15 mouse cellular contexts compared by ENCODE assay signal in genomic region chr10:40632087-40632486, GRCm38 (mm10). TPM values are rescaled to one million over a fixed set of nuclear protein-coding genes. Genes with fewer than 3 reads are reported as not detected.
"Had no signal": no experiment of that assay in that cellular context is flagged by ENCODE, and none has a peak within 500 bp of the region (broad histone marks: within the 10 kb centered on the region; RNA-seq: fewer than 3 reads in every experiment).

No protein-coding gene starts in this region.

- H3K4me3 ChIP-seq: limb, embryonic 12.5 days; limb, embryonic 15.5 days; megakaryocyte, embryonic 14.5 days; midbrain, embryonic 10.5 days had no signal

- H3K27ac ChIP-seq: kidney, postnatal 0 days; limb, embryonic 12.5 days; limb, embryonic 15.5 days; liver, embryonic 14.5 days; midbrain, embryonic 10.5 days had no signal

- DNase-seq: kidney, postnatal 25 days; left cerebral cortex, postnatal 4 days; liver, postnatal 0 days; lung, embryonic 14.5 days; midbrain, embryonic 14.5 days; thymus, adult 18-20 months; thymus, postnatal 36 days had no signal

- H3K4me1 ChIP-seq: limb, embryonic 15.5 days; megakaryocyte, embryonic 14.5 days had no signal

- ATAC-seq: liver, postnatal 0 days; lung, postnatal 0 days had no signal

- H3K9me3 ChIP-seq: limb, embryonic 12.5 days; limb, embryonic 15.5 days; midbrain, embryonic 10.5 days had no signal

- H3K27me3 ChIP-seq: limb, embryonic 12.5 days; limb, embryonic 15.5 days had no signal

- H3K36me3 ChIP-seq: limb, embryonic 12.5 days; limb, embryonic 15.5 days; midbrain, embryonic 10.5 days had no signal

- H3K4me2 ChIP-seq: limb, embryonic 12.5 days; limb, embryonic 15.5 days; liver, embryonic 11.5 days; lung, embryonic 14.5 days had no signal

- H3K9ac ChIP-seq: limb, embryonic 12.5 days; limb, embryonic 15.5 days; liver, embryonic 14.5 days; liver, postnatal 0 days; lung, embryonic 14.5 days had no signal

RNA-seq across cellular contexts. Expression of gene Ddo, which starts 2.3 kb away (rescaled TPM):
- polyA plus RNA-seq: limb, embryonic 12.5 days had no signal
